Mouse (Mus musculus) liver, embryonic 11.5 days (tissue): ENCODE measurements around the gene Olfr1508. TPM values are rescaled to one million over a fixed set of nuclear protein-coding genes. Genes with fewer than 3 reads are reported as not detected.

Experiments used
- polyA plus RNA-seq: library from polyadenylated mRNA; unstranded; fragments of >200 nt; fragmentation: Nextera tagmentation; extraction: Ambion mirVana; gene quantifications from 2 replicates; pipeline ENCODE4 v1.2.1, GENCODE M21; 2014

Olfr1508 gene
- polyA plus RNA-seq, 1 experiment from 2014 or later, result not detected

Other genes with a start within 250 kb of the Olfr1508 start
- 34.5 and 38.0 TPM in 2 replicates for gene Chd8, start 209.7 kb downstream of the Olfr1508 start, polyA plus RNA-seq
- gene Tox4, start 188.3 kb downstream of the Olfr1508 start, polyA plus RNA-seq, result 35.7 and 44.6 TPM in 2 replicates
- 9.8 and 10.6 TPM in 2 replicates for gene Rab2b, start 187.9 kb downstream of the Olfr1508 start, polyA plus RNA-seq
- 44.7 and 52.2 TPM in 2 replicates for gene Mettl3, start 162.4 kb downstream of the Olfr1508 start, polyA plus RNA-seq
- 9.8 and 11.6 TPM in 2 replicates for gene Sall2, start 138.7 kb downstream of the Olfr1508 start, polyA plus RNA-seq
- not detected in 2 replicates for gene Olfr1513, start 111.1 kb downstream of the Olfr1508 start, polyA plus RNA-seq
- not detected in 2 replicates for gene Olfr1512, start 88.3 kb downstream of the Olfr1508 start, polyA plus RNA-seq
- not detected in 2 replicates for gene Olfr1511, start 70.1 kb downstream of the Olfr1508 start, polyA plus RNA-seq
- gene Olfr1510, start 53.1 kb downstream of the Olfr1508 start, polyA plus RNA-seq, result not detected in 2 replicates
- not detected in 2 replicates for gene Olfr1509, start 24.5 kb downstream of the Olfr1508 start, polyA plus RNA-seq
- gene Olfr1507, start 28.3 kb upstream of the Olfr1508 start, polyA plus RNA-seq, result not detected in 2 replicates